Mouse (Mus musculus) brain, embryonic 18.5 days (tissue): ENCODE results near the gene Mypop.

Source experiments
- DNase-seq: peaks from one replicate; pipeline ENCODE4 v3.0.0-alpha.2; 2012; ENCODE audit warnings: low read depth, low spot score

Mypop gene

DNA sequence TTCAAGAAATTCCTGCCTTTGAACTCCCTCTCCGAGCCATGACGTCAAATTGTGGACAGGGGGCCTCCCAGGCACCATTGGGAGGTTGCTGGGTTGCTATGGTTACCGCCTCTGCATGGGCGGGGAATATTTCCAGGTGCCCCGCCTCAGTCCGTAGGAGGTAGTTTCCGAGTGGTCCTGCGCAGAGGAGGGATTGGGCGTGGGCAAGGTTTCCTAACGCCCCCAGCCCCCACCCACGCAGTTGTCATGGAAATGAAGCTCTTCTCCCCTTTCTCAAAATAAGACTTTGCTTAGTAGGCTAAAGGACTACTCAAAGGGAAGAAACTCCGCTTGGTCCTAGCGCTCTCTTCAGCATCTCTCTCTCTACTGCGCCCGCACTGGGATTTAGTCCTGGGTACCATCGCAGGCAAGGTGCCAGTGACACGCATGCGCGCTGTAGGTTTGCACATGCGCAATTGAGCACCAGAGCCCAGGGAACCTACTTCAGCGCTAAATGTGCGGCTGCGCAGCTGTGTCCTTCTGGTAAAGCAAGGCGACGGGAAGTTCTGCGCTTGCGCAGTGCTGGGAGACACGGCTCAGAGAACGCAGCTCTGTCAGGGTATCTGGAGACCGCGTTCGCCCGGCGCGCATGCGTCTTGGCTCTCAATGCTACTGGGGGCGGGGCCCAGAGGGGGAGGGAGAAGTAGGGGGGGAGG lies at the start of gene Mypop:
TSS of gene Mypop (plus strand) at position 645 of the 695 bp plus-strand sequence.
- DNase-seq = peak; percentile 100

DNA sequence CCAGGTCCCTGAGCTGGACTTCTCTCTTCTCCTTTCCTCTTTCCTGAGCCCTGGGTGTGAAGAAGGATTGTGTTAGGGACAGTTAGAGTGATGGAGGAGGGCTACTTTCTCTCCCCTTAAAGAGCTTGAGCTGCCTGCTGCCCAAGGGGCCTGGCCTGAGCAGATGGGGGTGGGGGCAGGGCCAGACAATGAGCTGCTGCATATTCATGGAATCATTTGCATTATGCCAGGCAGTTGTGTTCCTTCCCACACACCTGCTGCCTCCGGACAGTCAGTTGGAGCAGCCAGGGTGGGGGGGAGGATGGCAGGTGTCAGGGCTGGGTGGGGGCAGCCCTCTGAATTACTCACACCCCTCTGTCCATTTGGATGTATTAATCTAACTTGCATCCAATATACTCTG lies 48.7 kb upstream of the Mypop start:
- DNase-seq = no peak

DNA sequence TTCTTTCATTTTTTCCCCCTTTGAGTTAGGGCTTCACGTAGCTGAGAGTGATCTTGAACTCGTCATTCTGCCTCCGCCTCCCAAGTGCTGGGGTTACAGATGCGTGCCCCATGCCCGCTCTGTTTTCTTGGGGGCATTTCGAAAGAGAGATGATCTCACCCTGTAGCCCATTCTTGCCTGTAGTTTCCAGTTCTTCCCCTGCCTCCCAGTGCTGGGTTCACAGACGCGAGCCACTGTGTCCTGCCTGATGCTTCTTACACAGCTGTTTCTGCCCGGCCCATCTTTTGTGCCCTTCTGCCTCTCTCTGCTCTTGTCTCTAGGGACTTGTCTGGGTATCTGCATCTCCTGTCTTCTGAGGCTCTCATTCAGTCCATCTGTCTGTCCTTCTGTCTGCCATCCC lies 48.2 kb upstream of the Mypop start:
- DNase-seq = no peak

DNA sequence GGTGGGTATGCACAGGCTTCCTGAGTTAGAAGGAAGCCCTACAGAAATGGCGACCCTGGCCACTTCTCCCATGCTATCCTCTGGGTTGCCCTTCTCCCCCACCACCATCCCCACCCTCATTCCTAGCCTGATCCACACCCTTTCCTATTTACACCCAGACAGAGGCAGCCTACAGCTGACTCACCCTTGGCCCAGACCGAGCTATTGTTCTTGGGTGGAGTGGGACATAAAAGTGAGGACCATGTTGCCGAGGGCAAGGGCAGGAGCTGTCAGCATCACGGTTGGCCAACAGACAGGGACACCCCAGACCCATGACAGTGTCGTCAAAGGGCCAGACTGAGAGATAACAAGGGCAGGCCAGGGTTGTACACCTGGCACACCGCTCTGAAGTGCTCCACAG lies 42.9 kb upstream of the Mypop start:
- DNase-seq = no peak

DNA sequence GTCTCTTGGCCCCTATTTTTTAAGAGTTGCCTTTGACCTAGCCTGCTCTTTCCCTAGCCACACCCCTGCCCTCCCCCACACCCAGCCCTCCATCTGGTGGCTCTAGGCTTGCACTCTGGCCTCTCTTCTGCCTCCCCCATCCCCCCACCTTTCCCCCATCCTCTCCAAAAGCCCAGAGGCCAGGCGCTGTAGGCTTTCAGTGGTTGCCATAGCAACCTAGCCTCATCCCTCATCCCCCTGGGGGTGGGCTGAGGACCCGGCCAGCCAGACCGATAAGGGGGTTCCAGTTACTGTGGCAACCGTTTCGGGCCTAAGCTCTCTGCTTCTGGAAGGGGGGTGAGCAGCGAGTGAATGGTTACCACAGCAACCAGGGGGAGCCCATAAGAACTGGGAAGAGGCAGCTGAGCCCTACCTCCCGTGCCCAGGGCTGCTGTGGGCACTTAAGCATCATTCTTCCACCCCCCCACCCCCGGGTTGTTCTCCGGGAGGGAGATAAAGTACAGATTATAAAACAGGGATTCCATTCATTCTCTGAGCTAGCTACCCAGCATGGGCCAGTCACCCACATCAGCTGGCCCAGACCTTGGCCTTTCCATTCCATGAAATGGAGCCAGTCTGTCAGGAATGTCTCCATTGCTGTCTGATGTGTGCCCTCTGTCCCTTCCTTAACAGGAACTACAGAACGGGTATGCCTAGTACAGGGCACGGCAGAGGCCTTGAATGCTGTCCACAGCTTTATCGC lies 41.1 kb upstream of the Mypop start:
- peak; percentile 72 for DNase-seq

DNA sequence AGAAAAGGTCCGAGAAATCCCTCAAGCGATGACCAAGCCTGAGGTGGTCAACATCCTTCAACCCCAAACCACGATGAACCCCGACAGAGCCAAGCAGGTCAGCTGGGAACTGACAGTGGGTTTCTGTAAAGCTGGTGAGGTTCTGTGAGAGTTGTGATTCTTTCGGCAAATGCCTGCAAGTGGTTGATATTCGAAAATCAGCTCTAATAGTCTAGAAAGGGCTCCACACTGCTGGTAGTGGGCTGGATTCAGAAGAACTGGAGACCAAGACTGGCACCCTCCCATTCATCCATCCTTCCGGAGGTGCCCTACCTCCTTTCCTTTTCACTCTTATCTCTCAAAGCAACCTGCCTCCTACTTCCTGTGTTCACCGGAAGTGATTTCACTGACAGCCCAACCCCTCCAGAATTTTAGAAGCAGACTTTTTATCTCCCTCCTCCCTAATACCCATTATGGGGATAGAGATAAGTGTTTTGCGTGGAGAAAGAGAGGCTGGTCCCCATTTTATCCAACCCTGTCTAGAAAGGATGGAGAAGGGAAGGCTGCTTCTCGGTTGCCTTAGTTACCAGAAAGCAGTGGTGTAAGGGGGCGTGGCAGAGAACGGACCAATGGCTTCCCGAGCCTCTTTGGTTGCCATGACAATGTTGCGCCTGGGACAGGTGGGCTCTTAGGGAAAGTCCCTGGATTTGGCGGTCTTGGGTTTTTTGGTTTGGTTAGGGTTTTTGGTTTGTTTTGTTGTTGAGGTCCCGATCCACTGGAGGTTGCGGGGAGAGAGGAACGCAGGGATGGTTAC lies 40.3 kb upstream of the Mypop start:
- no peak for DNase-seq

DNA sequence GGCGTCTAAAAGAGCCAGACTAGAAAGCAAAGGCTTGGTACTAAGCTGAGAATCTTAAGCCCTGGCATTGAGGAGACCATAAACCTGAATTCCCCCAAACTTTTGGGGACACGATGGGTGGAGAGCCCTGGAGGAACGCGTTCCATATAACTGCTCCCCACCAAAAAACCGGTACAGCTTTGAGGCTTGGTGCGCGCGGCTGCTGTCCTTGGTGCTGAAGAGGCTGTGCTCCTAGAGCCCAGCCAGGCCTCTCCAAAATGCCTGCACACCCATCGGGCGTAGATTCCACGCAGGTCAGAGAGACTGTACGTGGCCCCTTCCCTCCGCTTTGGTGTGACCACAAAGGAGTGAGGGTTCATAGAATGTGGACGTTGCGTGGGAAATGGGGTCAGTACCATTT lies 39.6 kb upstream of the Mypop start:
- no peak for DNase-seq

DNA sequence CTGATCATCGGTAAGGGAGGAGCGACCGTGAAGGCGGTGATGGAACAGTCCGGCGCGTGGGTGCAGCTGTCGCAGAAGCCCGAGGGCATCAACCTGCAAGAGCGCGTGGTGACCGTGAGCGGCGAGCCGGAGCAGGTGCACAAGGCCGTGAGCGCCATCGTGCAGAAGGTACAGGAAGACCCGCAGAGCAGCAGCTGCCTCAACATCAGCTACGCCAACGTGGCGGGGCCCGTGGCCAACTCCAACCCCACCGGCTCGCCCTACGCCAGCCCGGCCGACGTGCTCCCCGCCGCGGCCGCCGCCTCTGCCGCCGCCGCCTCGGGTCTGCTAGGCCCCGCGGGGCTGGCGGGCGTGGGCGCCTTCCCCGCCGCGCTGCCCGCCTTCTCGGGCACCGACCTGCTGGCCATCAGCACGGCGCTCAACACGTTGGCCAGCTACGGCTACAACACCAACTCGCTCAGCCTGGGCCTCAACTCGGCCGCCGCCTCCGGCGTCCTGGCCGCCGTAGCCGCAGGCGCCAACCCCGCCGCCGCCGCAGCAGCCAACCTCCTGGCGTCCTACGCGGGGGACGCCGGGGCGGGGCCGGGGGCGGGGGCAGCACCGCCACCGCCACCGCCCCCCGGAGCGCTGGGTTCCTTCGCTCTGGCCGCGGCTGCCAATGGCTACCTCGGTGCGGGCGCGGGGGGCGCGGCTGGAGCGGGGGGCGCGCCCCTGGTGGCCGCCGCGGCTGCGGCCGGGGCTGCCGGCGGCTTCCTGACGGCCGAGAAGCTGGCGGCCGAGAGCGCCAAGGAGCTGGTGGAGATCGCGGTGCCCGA lies 33.3 kb upstream of the Mypop start:
- DNase-seq = no peak

DNA sequence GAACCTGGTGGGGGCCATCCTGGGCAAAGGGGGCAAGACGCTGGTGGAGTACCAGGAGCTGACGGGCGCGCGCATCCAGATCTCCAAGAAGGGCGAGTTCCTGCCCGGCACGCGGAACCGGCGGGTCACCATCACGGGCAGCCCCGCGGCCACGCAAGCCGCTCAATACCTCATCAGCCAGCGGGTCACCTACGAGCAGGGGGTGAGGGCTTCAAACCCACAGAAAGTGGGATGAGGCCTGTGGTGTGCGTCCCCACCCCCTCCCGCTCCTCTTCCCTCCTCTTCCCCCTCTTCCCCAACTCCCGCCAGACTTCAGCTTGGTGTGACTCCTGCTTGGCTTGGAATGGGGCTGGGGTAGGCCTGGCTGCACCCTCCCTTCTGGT lies 32.7 kb upstream of the Mypop start:
- no peak for DNase-seq

DNA sequence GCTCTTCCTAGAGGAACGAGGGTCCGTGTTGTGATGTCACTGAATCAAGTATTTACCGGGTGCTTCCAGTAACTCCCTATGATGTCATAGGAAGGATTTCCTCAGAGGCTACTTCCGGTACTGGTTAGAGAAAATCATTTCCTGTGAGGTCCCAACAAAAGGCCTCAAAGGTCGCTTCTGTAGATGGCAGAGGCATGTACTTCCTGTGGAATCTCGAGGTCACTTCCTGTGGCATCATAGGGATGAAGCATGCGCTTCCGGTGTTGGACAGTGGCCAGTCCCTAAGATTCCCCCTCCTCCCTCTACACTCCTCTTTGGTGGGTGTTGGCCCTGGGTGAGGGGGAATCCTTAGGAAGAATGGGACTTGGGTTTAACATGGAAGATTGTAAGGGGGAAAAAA lies 31.6 kb upstream of the Mypop start:
- DNase-seq = no peak

DNA sequence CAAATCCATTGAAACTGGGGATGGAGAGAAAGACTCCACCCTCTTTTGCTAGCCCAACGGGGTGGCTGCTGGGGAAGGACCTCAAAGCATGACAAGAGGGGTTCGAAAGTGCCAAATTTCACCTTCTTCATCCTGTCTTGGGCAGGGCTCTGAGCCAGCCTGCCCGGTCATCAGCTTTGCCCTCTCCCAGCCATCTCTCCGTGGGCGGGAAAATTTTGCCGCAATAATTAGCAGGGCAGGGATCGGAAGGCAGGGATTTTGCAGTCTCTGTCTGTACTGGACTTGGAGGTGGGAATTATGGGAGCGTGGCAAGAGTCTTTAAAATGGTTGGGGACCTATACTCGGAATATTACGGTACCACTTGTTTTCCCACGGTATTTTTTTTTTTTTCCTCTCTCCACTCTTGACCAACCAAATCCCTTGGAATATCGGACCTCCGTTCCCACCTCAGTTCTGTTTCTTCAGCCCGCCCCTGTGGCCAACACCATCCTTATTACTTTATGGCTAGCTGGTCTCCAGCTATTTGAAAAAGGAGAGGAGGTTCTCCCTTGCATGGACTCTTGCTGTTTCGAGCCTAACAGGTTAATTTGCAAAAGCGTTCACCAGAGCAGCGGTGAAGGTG lies 28.8 kb upstream of the Mypop start:
- DNase-seq = no peak

DNA sequence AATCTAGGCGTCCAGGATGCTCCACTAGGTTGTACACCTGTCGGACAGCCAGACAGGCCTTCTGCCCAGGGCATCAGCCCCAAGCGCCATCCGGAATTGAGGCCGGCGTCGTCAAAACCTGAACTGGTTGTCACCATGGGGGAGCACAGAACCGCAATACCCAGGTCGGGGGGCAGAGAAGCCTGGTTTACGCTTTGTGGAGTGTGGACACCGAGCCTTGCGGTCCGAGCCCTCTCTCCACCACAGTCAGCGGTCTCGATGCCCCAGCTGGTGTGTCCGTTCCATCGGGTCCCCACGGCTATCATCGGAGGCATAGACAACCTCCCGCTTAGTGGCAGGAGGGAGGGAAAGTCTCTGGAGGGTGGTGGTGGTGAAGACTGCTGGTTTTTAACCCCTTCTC lies 28.2 kb upstream of the Mypop start:
- no peak for DNase-seq

DNA sequence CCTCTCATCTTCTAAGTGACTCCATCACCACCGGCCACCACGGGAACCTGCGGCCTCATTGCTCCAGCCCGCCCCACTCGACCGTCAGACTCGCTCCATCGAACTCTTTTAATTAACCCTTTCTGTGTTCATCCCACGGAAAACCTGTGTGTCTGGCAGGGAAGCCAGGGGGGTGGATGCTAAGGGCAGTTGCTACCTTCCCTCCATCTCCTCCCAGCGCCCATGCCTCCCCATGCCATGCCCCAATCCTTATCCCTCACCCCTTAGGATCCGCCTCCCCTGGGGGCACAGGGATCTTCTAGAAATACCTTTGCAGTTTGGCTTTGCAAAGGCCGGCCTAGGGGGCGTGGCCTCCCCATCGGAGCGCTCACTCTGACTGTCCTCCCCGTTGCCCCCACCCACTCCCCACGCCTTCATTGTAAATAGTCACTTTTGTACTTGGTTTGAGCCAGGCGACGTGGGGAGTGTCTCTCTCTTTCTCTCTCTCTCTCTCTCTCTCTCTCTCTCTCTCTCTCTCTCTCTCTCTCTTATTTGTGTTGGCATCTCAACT lies 27.7 kb upstream of the Mypop start:
- DNase-seq = no peak

DNA sequence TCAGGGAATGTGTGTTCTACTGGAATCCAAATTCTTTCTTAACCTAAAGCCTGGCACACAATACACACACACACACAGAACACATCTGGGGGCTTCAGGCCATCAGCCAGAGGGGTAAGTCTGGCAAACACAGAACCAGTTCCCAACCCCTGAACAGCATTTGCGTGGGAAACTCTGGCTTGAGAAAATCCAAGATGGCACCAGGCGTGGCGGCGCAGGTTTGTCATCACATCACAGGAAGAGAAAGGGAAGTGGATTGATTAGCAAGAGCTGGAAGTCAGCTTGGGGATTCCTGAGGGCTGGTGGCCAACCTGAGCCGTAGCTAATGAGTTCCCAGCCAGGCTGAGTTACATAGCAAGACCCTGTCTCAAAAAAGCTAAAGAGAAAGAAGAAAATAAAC lies 25.7 kb upstream of the Mypop start:
- DNase-seq = no peak

DNA sequence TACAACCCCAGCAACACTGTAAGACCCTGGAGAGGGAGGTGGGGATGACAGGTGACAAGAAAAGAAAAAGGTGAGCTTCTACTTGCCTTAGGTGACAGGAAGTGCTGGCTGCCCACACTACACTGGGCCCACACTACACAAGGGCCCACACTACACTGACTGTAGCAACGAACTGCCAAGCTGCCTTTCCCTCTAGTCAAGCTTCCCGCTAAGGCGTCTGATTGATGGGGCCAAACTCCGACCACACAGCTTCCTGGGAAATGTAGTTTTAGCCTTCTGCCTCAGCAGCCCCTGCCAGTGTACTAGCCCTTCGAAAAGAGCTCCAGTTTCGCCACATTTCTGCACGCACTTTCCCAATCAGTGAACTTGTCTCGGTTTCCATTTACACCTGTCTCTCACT lies 23.4 kb upstream of the Mypop start:
- DNase-seq = no peak

DNA sequence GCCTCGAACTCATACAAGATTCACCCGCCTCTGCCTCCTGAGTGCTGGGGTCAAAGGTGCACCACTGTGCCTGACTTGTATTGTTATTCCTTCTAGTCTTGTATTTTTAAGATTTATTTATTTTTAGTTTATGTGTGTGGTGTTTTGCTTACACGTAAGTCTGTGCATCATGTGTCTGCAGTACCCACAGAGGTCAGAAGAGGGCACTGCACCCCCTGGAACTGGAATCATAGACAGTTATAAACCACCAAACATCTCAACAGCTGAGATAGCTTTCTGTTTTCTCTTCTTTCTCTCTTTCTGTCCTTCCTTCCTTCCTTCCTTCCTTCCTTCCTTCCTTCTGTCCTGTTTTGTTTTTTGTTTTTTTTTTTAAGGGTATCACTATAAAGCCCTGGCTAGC lies 20.1 kb upstream of the Mypop start:
- no peak for DNase-seq

DNA sequence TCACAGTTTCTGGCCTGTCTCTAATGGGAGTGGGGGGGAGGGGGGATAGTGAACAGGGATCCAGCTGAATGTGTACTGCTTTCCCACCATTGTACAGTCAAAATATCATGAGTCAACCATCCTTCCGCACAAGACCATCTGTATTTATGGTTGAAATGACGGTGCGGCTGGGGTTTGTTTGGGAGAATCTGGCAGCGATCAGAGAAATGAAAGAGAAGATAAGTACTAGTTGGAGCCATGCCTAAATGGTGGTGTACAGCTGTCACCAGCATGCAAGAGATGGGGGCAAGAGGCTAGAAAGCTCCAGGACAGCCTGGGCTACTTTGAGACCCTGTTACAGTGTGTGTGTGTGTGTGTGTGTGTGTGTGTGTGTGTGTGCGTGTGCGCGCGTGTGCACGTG lies 12.7 kb upstream of the Mypop start:
- no peak for DNase-seq

DNA sequence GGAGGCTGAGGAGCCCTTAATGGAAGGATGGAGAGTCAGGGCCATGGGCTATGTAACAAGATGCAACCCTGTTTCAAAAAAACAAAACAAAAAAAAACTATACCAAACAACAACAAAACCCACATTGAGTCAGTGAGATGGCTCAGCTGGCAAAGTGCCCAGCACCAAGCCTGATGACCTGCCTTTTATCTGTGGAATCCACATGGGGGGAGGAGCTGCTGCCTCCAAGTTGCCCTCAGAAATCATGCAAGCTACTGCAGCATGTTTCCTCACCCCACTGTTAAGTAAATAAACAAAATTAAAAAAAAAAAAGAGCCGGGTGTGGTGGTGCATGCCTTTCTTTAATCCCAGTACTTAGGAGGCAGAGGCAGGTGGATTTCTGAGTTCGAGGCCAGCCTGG lies 4.5 kb upstream of the Mypop start:
- no peak for DNase-seq

DNA sequence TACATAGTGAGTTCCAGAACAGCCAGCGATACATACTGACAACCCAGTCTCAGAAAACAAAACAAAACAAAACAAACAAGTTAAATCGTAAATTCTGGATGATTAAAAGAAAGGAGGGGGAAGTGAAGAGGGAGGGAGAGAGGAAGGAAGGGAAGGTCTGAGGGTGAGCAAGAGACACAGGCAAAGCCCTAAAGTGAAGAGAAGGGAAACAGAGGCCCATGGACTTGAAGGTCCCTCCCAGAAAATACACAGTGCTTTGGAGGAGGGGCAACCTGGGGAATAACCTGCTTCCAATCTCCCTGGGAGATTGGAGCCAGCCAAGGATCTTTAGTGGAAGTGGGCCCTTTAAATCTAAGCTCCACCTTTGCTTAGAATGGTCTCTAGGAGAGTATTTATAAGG lies 3.9 kb upstream of the Mypop start, which contains the start of gene Nanos2:
TSS of gene Nanos2 (plus strand) at position 301 of the 400 bp plus-strand sequence.
- DNase-seq = no peak

DNA sequence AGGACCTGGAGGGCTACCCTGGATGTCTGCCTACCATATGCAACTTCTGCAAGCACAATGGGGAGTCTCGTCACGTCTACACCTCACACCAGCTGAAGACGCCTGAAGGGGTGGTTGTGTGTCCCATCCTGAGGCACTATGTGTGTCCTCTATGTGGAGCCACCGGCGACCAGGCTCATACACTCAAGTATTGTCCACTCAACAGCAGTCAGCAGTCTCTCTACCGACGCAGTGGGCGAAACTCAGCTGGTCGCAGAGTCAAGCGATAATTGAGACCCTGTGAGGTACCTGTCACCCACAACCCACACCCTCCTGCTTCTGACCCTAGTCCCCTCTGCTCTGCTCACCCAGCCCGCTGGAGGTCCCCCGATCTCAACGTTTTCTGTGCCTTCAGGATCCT lies 3.3 kb upstream of the Mypop start:
- no peak for DNase-seq

DNA sequence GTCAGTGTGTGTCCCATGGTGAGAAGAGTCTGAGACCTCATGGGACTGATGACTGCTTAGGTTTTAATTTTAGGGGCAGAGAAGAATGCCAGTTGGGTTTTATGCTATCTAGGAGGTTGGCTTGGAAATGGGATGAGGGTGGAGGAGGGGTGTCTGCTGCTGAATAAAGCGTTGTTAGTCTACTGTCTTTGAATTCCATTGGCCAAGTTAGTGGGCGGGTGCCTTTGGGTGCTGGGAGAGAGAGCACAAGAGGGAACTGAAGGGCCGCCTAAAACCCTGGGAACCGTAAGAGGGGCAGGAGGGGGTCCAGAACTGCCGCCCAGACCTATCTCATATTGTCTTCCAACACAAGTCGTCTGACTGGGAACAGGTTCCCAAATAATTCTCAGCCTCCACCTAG lies 2.3 kb upstream of the Mypop start:
- no peak for DNase-seq
